Mouse (Mus musculus): Measurements from ENCODE around the gene Ppt1. TPM values are rescaled to one million over a fixed set of nuclear protein-coding genes. Genes with fewer than 3 reads are reported as not detected.

The Ppt1 gene
- polyA plus RNA-seq, 1 experiment, result 0.14 TPM

DNA sequence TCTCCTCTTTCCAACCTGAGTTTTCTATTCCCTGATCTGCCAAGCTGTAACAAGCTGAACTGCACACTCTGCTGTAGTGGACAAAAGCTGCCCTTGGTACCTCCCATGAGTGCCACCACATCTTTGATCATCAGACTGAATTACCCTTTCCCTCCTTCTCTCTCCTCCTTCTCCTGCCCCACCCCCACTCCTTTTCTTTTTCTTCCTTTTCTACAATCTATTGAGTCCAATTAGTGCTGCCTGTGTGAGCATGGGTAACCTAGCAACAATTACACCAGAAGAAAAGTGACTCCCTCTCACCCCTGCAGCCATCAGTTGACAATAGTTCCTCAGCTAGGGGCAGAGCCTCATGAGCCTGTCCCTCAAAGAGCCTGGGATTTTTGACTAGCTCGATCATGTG lies 4.2 kb upstream of the Ppt1 start:
- no peak for TF ChIP-seq GATA1 (IDR thresholded peaks at IDR 0.05; ENCODE audit: low read length)
- no peaks in the 10 kb centered on the region for H3K27me3 ChIP-seq (ENCODE audit: control insufficient read depth)
- H3K4me3 ChIP-seq (replicated peaks), result no peak overlapping the region
- no peaks in the 10 kb centered on the region for H3K36me3 ChIP-seq (ENCODE audit: control insufficient read depth)
- H3K9me3 ChIP-seq (ENCODE audit: control insufficient read depth, low read length), result no peaks in the 10 kb centered on the region
- H3K4me1 ChIP-seq (ENCODE audit: control insufficient read depth), result peaks cover 27% of the 10 kb centered on the region

DNA sequence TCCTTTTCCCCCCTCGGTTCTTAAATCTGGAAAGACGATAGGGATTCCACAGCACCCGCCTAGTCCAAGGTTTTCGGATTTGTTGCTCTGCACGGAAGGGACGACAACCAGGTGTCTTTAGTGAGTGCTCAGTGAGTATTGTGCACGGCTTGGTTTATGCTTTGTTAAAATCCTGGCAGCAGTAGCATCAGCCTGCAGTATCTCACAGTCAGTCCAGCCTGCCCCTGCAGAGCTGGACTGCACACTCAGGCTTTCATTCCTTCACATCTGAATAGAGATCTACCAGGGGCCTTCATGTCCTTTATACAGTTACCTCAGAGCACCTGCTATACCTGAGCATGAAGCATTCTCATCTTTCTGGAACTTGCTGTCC lies 347 bp downstream of the Ppt1 start:
- Histone ChIP-seq H3K36me3 (ENCODE audit: control insufficient read depth) (no peaks in the 10 kb centered on the region; the same call in 1 of the 2 replicates), H3K4me3 (replicated peaks) (peak overlapping the region; percentile 74), H3K27me3 (ENCODE audit: control insufficient read depth) (no peaks in the 10 kb centered on the region), H3K9me3 (ENCODE audit: control insufficient read depth, low read length) (no peaks in the 10 kb centered on the region), H3K4me1 (ENCODE audit: control insufficient read depth) (peaks cover 18% of the 10 kb centered on the region)
- TF ChIP-seq TAL1 (IDR thresholded peaks at IDR 0.05; ENCODE audit: low read length), result no peak
- no peak for TF ChIP-seq GATA1 (IDR thresholded peaks at IDR 0.05; ENCODE audit: low read length)

DNA sequence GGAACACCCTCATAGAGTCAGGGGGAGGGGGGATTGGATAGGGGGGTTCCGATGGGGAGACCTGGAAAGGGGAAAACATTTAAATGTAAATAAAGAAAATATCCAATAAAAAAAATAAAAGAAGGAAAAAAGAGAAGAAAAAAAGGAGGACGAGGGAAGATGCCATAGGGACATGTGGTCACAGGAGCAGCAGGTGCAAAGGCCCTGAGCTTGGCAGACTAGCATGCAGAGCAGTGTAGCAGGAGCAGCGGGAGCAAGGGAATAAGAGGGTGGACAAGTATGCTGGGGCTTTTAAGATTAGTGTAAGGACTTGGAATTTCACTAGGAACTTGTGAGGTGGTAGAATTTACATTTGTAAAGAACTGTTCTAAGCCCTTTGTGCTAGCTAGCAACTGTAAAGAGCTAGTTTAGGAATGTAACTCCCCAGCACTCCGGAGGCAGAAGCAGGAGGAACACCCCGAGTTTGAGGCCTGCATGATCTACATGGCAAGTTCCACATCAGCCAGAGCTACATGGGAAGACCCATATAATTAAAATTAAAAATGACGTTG lies 1.2 kb downstream of the Ppt1 start:
- peaks cover 18% of the 10 kb centered on the region for H3K4me1 ChIP-seq (ENCODE audit: control insufficient read depth)
- H3K4me3 ChIP-seq (replicated peaks), result no peak overlapping the region
- no peak for TF ChIP-seq GATA1 (IDR thresholded peaks at IDR 0.05; ENCODE audit: low read length)

DNA sequence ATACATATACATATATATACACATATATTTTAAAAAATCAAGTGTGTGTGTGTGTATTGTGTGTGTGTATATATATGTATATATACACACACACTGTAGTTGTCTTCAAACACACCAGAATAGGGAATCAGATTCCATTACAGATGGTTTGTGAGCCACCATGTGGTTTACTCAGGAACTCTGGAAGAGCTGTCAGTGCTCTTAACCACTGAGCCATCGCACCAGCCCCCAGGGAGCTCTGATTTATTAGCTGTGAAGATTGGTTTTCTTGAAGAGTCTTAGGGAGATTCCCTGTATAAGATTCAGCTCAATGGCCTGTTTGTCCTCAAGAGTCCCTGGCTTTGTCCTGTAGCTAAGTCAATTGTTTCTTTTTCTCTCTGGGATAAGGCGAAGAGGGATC lies 2.0 kb downstream of the Ppt1 start:
- Histone ChIP-seq H3K9me3 (ENCODE audit: control insufficient read depth, low read length) (no peaks in the 10 kb centered on the region), H3K4me1 (ENCODE audit: control insufficient read depth) (peaks cover 18% of the 10 kb centered on the region), H3K36me3 (ENCODE audit: control insufficient read depth) (no peaks in the 10 kb centered on the region; the same call in 1 of the 2 replicates), H3K27me3 (ENCODE audit: control insufficient read depth) (no peaks in the 10 kb centered on the region), H3K4me3 (replicated peaks) (no peak overlapping the region)
- no peak for TF ChIP-seq GATA1 (IDR thresholded peaks at IDR 0.05; ENCODE audit: low read length)
- no peak for TF ChIP-seq TAL1 (IDR thresholded peaks at IDR 0.05; ENCODE audit: low read length)

More for the DNA sequence above, 1.2 kb downstream of the Ppt1 start:
- Histone ChIP-seq H3K36me3 (ENCODE audit: control insufficient read depth) (no peaks in the 10 kb centered on the region; the same call in 1 of the 2 replicates), H3K27me3 (ENCODE audit: control insufficient read depth) (no peaks in the 10 kb centered on the region), H3K9me3 (ENCODE audit: control insufficient read depth, low read length) (no peaks in the 10 kb centered on the region)

DNA sequence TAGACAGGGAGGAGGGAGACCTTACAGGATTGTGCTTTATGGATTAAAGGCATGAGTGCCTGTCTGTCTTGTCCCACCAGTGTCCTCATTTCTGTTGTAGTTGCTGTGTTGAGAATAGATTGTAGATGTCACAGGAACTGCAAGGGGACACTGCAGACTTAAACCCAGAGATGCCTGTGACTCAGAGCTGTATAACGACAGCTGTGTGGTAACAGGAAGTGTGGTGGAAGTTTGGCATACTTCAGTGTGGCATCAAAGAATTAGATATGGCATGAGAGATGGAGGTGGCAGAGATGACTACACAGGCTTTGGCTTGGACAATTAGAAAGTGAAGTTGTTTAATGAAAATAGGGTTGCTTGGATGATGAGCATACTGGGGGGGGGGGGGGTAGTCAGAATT lies 2.4 kb downstream of the Ppt1 start:
- no peak overlapping the region for H3K4me3 ChIP-seq (replicated peaks)
- no peak for TF ChIP-seq GATA1 (IDR thresholded peaks at IDR 0.05; ENCODE audit: low read length)
- TF ChIP-seq TAL1 (IDR thresholded peaks at IDR 0.05; ENCODE audit: low read length), result no peak
- H3K27me3 ChIP-seq (ENCODE audit: control insufficient read depth), result no peaks in the 10 kb centered on the region
- no peaks in the 10 kb centered on the region; the same call in 1 of the 2 replicates for H3K36me3 ChIP-seq (ENCODE audit: control insufficient read depth)
- peaks cover 18% of the 10 kb centered on the region for H3K4me1 ChIP-seq (ENCODE audit: control insufficient read depth)
- no peaks in the 10 kb centered on the region for H3K9me3 ChIP-seq (ENCODE audit: control insufficient read depth, low read length)

DNA sequence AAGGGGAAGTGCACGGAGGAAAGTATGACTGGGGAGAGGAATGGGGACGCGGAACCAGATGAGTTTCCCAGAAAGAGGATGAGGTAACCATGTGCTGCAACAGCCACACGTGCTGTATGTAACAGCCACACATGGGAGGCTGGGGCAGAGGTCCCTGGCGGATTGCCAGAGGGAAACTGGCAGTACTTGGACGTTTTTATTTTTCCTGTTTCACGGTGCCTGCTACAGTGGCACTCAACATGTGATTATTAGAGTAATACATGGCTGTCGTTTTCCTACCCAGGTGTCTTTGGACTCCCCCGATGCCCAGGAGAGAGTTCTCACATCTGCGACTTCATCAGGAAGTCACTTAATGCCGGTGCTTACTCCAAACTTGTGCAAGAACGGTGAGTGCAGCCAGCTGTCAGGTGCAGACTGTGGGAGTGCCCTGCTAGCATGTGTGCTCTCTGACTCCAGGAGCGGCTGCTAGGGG lies 12.1 kb downstream of the Ppt1 start:
- H3K36me3 ChIP-seq (ENCODE audit: control insufficient read depth), result peaks cover 42% of the 10 kb centered on the region

DNA sequence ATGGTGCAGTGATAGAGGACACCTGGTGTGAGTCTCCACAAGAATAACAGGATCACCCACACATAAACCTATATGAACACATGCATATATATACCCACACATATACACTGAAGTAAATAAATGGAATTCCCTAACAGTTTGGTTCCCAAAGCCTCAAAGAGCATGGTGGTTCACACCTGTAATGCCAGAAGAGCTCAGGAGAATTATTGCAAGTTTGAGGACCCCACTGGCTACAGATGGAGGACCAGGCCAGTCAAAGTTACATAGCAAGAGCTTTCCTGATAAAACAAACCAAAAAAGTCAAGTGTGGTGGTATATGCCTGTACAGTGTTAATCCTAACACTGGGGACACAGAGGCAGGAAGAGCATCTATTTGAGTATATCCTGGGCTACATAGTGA lies 15.5 kb downstream of the Ppt1 start:
- Histone ChIP-seq H3K4me1 (ENCODE audit: control insufficient read depth) (no peaks in the 10 kb centered on the region), H3K36me3 (ENCODE audit: control insufficient read depth) (peaks cover 42% of the 10 kb centered on the region), H3K27me3 (ENCODE audit: control insufficient read depth) (no peaks in the 10 kb centered on the region), H3K9me3 (ENCODE audit: control insufficient read depth, low read length) (no peaks in the 10 kb centered on the region), H3K4me3 (replicated peaks) (no peak overlapping the region)
- no peak for TF ChIP-seq GATA1 (IDR thresholded peaks at IDR 0.05; ENCODE audit: low read length)
- TF ChIP-seq TAL1 (IDR thresholded peaks at IDR 0.05; ENCODE audit: low read length), result no peak

More for the DNA sequence above, 12.1 kb downstream of the Ppt1 start:
- no peak for TF ChIP-seq GATA1 (IDR thresholded peaks at IDR 0.05; ENCODE audit: low read length)
- TF ChIP-seq TAL1 (IDR thresholded peaks at IDR 0.05; ENCODE audit: low read length), result no peak
- Histone ChIP-seq H3K9me3 (ENCODE audit: control insufficient read depth, low read length) (no peaks in the 10 kb centered on the region), H3K4me3 (replicated peaks) (no peak overlapping the region), H3K4me1 (ENCODE audit: control insufficient read depth) (no peaks in the 10 kb centered on the region), H3K27me3 (ENCODE audit: control insufficient read depth) (no peaks in the 10 kb centered on the region)

DNA sequence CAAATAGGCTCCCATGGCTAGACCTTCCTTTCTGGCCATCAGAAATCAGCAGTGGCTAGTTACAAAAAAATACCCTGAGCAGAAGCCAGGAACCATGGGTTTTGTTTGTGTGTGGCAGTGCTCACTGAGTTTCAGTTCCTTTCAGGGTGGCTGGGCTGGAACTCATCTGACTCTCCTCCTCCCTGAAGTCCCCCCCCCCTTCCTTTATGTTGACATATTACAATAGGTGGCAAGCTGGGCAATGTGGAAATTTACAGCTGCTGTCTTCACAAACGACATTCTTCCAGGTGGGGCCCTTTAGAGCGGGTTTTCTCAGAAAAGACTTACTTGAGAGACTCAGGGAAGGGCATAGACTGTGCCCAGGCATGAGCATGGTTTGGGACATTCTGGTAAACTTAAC lies 17.6 kb downstream of the Ppt1 start:
- no peak overlapping the region for H3K4me3 ChIP-seq (replicated peaks)
- no peaks in the 10 kb centered on the region for H3K9me3 ChIP-seq (ENCODE audit: control insufficient read depth, low read length)
- no peaks in the 10 kb centered on the region for H3K4me1 ChIP-seq (ENCODE audit: control insufficient read depth)
- no peaks in the 10 kb centered on the region for H3K27me3 ChIP-seq (ENCODE audit: control insufficient read depth)
- H3K36me3 ChIP-seq (ENCODE audit: control insufficient read depth), result peaks cover 50% of the 10 kb centered on the region
- TF ChIP-seq TAL1 (IDR thresholded peaks at IDR 0.05; ENCODE audit: low read length) (no peak), GATA1 (IDR thresholded peaks at IDR 0.05; ENCODE audit: low read length) (no peak)

DNA sequence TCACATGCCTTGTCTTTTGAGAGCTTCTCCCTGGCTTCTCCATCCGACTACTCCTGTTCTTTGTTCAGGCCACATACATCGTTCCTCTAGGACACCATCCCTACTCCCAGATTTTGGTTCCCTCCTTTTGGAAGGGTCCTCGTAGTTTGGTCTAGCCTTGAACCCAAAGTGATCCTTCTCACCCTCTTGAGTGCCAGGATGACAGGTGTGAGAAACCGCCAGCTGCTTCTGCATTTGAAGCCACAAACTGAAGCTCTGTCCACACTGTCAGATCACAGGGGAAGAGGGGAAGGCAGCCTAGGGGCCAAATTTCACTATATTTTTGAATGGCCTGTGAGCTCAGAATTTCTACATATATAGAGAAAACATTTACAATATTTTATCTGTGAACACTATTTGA lies 18.7 kb downstream of the Ppt1 start:
- H3K9me3 ChIP-seq (ENCODE audit: control insufficient read depth, low read length), result no peaks in the 10 kb centered on the region
- H3K4me1 ChIP-seq (ENCODE audit: control insufficient read depth), result no peaks in the 10 kb centered on the region
- peaks cover 53% of the 10 kb centered on the region for H3K36me3 ChIP-seq (ENCODE audit: control insufficient read depth)
- H3K27me3 ChIP-seq (ENCODE audit: control insufficient read depth), result no peaks in the 10 kb centered on the region
- no peak overlapping the region for H3K4me3 ChIP-seq (replicated peaks)
- TF ChIP-seq TAL1 (IDR thresholded peaks at IDR 0.05; ENCODE audit: low read length) (no peak), GATA1 (IDR thresholded peaks at IDR 0.05; ENCODE audit: low read length) (no peak)

DNA sequence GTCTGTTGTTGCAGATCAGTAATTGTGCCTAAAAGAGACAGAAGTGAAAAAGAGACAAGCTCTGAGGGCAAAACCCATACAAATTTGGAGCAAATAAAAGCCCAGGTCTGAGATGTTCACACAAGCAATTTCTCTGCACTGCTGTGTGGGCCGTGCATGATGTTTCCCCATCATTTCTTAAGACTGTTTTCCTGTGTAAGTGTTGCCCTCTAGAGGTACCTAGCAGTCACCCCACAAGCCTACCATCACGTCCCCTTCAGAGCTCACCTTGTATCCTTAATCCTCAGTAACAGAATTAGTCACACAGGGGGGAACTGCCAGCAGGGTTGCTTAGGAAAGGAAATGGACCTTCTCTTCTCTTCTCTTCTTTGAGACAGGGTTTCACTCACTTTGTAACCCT lies 21.9 kb downstream of the Ppt1 start:
- TF ChIP-seq GATA1 (IDR thresholded peaks at IDR 0.05; ENCODE audit: low read length), result no peak
- TF ChIP-seq TAL1 (IDR thresholded peaks at IDR 0.05; ENCODE audit: low read length), result no peak
- Histone ChIP-seq H3K4me1 (ENCODE audit: control insufficient read depth) (no peaks in the 10 kb centered on the region), H3K27me3 (ENCODE audit: control insufficient read depth) (no peaks in the 10 kb centered on the region), H3K4me3 (replicated peaks) (no peak overlapping the region), H3K36me3 (ENCODE audit: control insufficient read depth) (peaks cover 69% of the 10 kb centered on the region), H3K9me3 (ENCODE audit: control insufficient read depth, low read length) (no peaks in the 10 kb centered on the region)

Data from erythroblast, embryonic 14.5 days (primary cell).